Mouse (Mus musculus) cerebellum, adult 2 months (tissue): ENCODE data around the gene Gm49318.

Experiments used
- CTCF ChIP-seq: fragments of 200-500 bp; IDR thresholded peaks from 2 replicates; pipeline ENCODE4 v1.5.1; 2011; ENCODE audit warnings: low read depth, mild to moderate bottlenecking, control low read depth, low read length, moderate library complexity, borderline replicate concordance; ENCODE audit not compliant: insufficient read depth
- POLR2A ChIP-seq: fragments of 200-500 bp; IDR thresholded peaks from 2 replicates; pipeline ENCODE4 v1.6.1; 2011; ENCODE audit warnings: low read length, control low read depth, borderline replicate concordance; ENCODE audit not compliant: insufficient read depth

GRCm38 (mm10) chr9:22057031-22057517, 14.0 kb downstream of the Gm49318 start:
- TF ChIP-seq POLR2A (no peak), CTCF (no peak)
